Mouse (Mus musculus): ENCODE data around the gene Galnt6.

Galnt6 gene

GRCm38 (mm10) chr15:100719217-100719616 is 10.0 kb downstream of the Galnt6 start:
- DNase-seq, result no peak

GRCm38 (mm10) chr15:100718572-100718971 is 10.6 kb downstream of the Galnt6 start:
- no peak for DNase-seq

- no peak for DNase-seq
These were observed 11.2 kb downstream of the Galnt6 start for GRCm38 (mm10) chr15:100717933-100718332.

- DNase-seq, result no peak
These were observed 13.7 kb downstream of the Galnt6 start for GRCm38 (mm10) chr15:100715399-100715993.

- DNase-seq, result no peak
These were observed 14.7 kb downstream of the Galnt6 start for GRCm38 (mm10) chr15:100714470-100714869.

GRCm38 (mm10) chr15:100710838-100711237 is 18.3 kb downstream of the Galnt6 start:
- DNase-seq, result no peak

GRCm38 (mm10) chr15:100708433-100709078 is 20.6 kb downstream of the Galnt6 start:
- DNase-seq, result no peak

GRCm38 (mm10) chr15:100706226-100706625 is 22.9 kb downstream of the Galnt6 start:
- no peak for DNase-seq

GRCm38 (mm10) chr15:100705376-100705775 is 23.8 kb downstream of the Galnt6 start:
- DNase-seq, result no peak

GRCm38 (mm10) chr15:100703913-100704312 is 25.3 kb downstream of the Galnt6 start:
- no peak for DNase-seq

- DNase-seq, result no peak
These were observed 27.3 kb downstream of the Galnt6 start for GRCm38 (mm10) chr15:100701856-100702255.

- no peak for DNase-seq
These were observed 28.1 kb downstream of the Galnt6 start for GRCm38 (mm10) chr15:100701108-100701507.

GRCm38 (mm10) chr15:100700424-100700823 is 28.8 kb downstream of the Galnt6 start:
- DNase-seq, result no peak

- no peak for DNase-seq
These were observed 29.8 kb downstream of the Galnt6 start for GRCm38 (mm10) chr15:100699386-100699785.

- DNase-seq, result no peak
These were observed 31.1 kb downstream of the Galnt6 start for GRCm38 (mm10) chr15:100698078-100698477.

GRCm38 (mm10) chr15:100694406-100694805 is 34.8 kb downstream of the Galnt6 start:
- no peak for DNase-seq

- DNase-seq, result no peak
These were observed 37.2 kb downstream of the Galnt6 start for GRCm38 (mm10) chr15:100691990-100692389.

- no peak for DNase-seq
These were observed 41.7 kb downstream of the Galnt6 start, which contains the start of gene Cela1 for GRCm38 (mm10) chr15:100687430-100687971. Cela1 (minus strand) TSS chr15:100687921.

GRCm38 (mm10) chr15:100686989-100687388 is 42.2 kb downstream of the Galnt6 start:
- no peak for DNase-seq

GRCm38 (mm10) chr15:100686434-100686833 is 42.7 kb downstream of the Galnt6 start:
- no peak for DNase-seq

- DNase-seq, result no peak
These were observed 43.3 kb downstream of the Galnt6 start for GRCm38 (mm10) chr15:100685849-100686248.

- DNase-seq, result no peak
These were observed 43.9 kb downstream of the Galnt6 start for GRCm38 (mm10) chr15:100685255-100685654.

- DNase-seq, result no peak
These were observed 44.7 kb downstream of the Galnt6 start for GRCm38 (mm10) chr15:100684450-100684849.

GRCm38 (mm10) chr15:100683041-100683440 is 46.1 kb downstream of the Galnt6 start:
- peak; percentile 76 to 80 for DNase-seq
